15 mouse cellular contexts compared by ENCODE assay signal in genomic region chr2:165741526-165742050, GRCm38 (mm10).
DNase-seq lines count a peak whose midpoint lies in the region; ATAC-seq and TF ChIP-seq lines count a peak whose summit lies in the region.
"Had no signal": no experiment of that assay in that cellular context is flagged by ENCODE, and none has a peak within 500 bp of the region (broad histone marks: within the 10 kb centered on the region; RNA-seq: fewer than 3 reads in every experiment).

No protein-coding gene starts in this region.

- H3K27me3 ChIP-seq in kidney, embryonic 14.5 days (ENCODE audit: control insufficient read depth, insufficient read depth, low read length), result no peaks in the 10 kb centered on the region
- peaks cover 9% of the 10 kb centered on the region; the same call in 1 of the 2 replicates for H3K27me3 ChIP-seq in limb, embryonic 13.5 days
- H3K27me3 ChIP-seq: hindbrain, embryonic 15.5 days had no signal

- peak overlapping the region; percentile 77 for H3K27ac ChIP-seq in kidney, embryonic 14.5 days (ENCODE audit: low read depth, low read length)
- 0 out of 2 replicates have a peak overlapping the region, but pooled peaks have one; percentile 28 for H3K27ac ChIP-seq in limb, embryonic 13.5 days
- H3K27ac ChIP-seq: heart, embryonic 13.5 days; hindbrain, embryonic 15.5 days; left cerebral cortex, adult 2 months had no signal

- WGBS in kidney, embryonic 14.5 days, result 18% methylated on average over 11 of the region's 11 CpGs
- WGBS in limb, embryonic 13.5 days, result 18% methylated on average over 11 of the region's 11 CpGs
- 48% methylated on average over 11 of the region's 11 CpGs for WGBS in lung, adult 2 months

- H3K9me3 ChIP-seq in kidney, embryonic 14.5 days (ENCODE audit: control insufficient read depth, low read length), result no peaks in the 10 kb centered on the region
- no peaks in the 10 kb centered on the region for H3K9me3 ChIP-seq in limb, embryonic 13.5 days
- H3K9me3 ChIP-seq: heart, embryonic 13.5 days; hindbrain, embryonic 15.5 days had no signal

- TF ChIP-seq POLR2A in lung, adult 2 months (IDR thresholded peaks at IDR 0.05; ENCODE audit: borderline replicate concordance, extremely low read depth, low read depth, low read length), result no peak

- no peaks in the 10 kb centered on the region; the same call in 1 of the 2 replicates for H3K36me3 ChIP-seq in kidney, embryonic 14.5 days (ENCODE audit: control insufficient read depth, insufficient read depth, low read length)
- no peaks in the 10 kb centered on the region for H3K36me3 ChIP-seq in limb, embryonic 13.5 days
- H3K36me3 ChIP-seq: heart, embryonic 13.5 days; hindbrain, embryonic 15.5 days had no signal

- H3K4me3 ChIP-seq in kidney, embryonic 14.5 days (ENCODE audit: low read length), result peak overlapping the region; percentile 29
- no peak overlapping the region for H3K4me3 ChIP-seq in limb, embryonic 13.5 days
- H3K4me3 ChIP-seq in lung, adult 2 months (replicated peaks; ENCODE audit: extremely low read depth, low read depth, low read length), result no peak overlapping the region
- H3K4me3 ChIP-seq: erythroblast, embryonic 14.5 days; heart, embryonic 13.5 days; hindbrain, embryonic 15.5 days; left cerebral cortex, adult 2 months had no signal

- H3K4me1 ChIP-seq in kidney, embryonic 14.5 days (ENCODE audit: control insufficient read depth, insufficient read depth, low read length), result peaks cover 12% of the 10 kb centered on the region
- H3K4me1 ChIP-seq in limb, embryonic 13.5 days, result peaks cover 35% of the 10 kb centered on the region
- no peaks in the 10 kb centered on the region for H3K4me1 ChIP-seq in lung, adult 2 months (ENCODE audit: control insufficient read depth, insufficient read depth, low read length)
- H3K4me1 ChIP-seq: heart, embryonic 13.5 days had no signal

- peak overlapping the region; percentile 40 for H3K9ac ChIP-seq in kidney, embryonic 14.5 days (ENCODE audit: low read depth, low read length)
- H3K9ac ChIP-seq in limb, embryonic 13.5 days, result no peak overlapping the region; the same call in 1 of the 2 replicates
- H3K9ac ChIP-seq: heart, embryonic 13.5 days; hindbrain, embryonic 15.5 days had no signal

- no peak for ATAC-seq in kidney, embryonic 14.5 days (ENCODE audit: low FRiP score, low TSS enrichment)
- no peak for ATAC-seq in limb, embryonic 13.5 days (ENCODE audit: low FRiP score, low read depth)

- no peak for TF ChIP-seq CTCF in lung, adult 2 months (IDR thresholded peaks at IDR 0.05; ENCODE audit: insufficient read depth, low read length)

- peak overlapping the region; percentile 12 for H3K4me2 ChIP-seq in kidney, embryonic 14.5 days (replicated peaks; ENCODE audit: low read depth, low read length)
- 0 out of 2 replicates have a peak overlapping the region, but pooled peaks have one; percentile 11 for H3K4me2 ChIP-seq in limb, embryonic 13.5 days (replicated peaks)
- H3K4me2 ChIP-seq: heart, embryonic 13.5 days; hindbrain, embryonic 15.5 days had no signal

- DNase-seq in embryo, embryonic 10.5 days (ENCODE audit: low spot score), result peak; percentile 36
- no peak for DNase-seq in embryo, embryonic 10 days (ENCODE audit: low spot score)
- no peak for DNase-seq in kidney, postnatal 10 days
- peak; percentile 26 for DNase-seq in embryo, embryonic 9.5 days (ENCODE audit: extremely low spot score)
- no peak for DNase-seq in lung, adult 2 months
- no peak for DNase-seq in heart, adult 18-20 months
- DNase-seq: adrenal gland, adult 8-10 months; cerebellum, postnatal 10 days; right cerebral cortex, postnatal 4 days had no signal

Comparison
In these comparisons a context has a peak if more than half of its experiments do, and no peak if none do; other contexts are left out.
1. DNase-seq: peak in embryo, embryonic 10.5 days (single experiment) and embryo, embryonic 9.5 days (single experiment); none in embryo, embryonic 10 days (single experiment), kidney, postnatal 10 days (single experiment), lung, adult 2 months (single experiment) and heart, adult 18-20 months (0 of 2).